Mouse (Mus musculus): ENCODE results near the gene Rab14.

DNA sequence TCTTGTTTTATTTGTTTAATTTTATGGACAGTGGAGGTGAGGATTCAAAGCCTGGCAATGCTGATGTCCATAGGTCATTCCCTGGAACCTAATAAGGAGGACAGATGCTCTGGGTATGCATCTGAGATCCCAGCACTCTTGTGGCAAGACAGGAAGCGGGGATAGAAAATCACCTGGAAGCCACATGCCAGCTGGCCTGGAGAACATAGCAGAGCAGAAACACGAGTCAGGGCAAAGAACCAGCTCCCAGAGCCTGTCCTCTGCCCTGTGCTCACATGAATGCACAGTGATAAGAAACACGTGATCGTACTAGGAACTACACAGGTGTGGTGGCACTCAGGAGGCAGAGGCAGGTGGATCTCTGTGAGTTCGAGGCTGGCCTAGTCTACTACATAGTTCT, 34.1 kb downstream of the Rab14 start:
- TF ChIP-seq CTCF (IDR thresholded peaks at IDR 0.05; ENCODE audit: borderline replicate concordance, control insufficient read depth, extremely low read depth, insufficient read depth, low read length, poor library complexity): no peak
- TF ChIP-seq POLR2A (IDR thresholded peaks at IDR 0.05; ENCODE audit: control insufficient read depth, extremely low read depth, insufficient read depth, low read length, poor library complexity): no peak

All from thymus, adult 2 months (tissue).